Mouse (Mus musculus): ENCODE data around the gene Camsap1. TPM values are rescaled to one million over a fixed set of nuclear protein-coding genes. Genes with fewer than 3 reads are reported as not detected.

Gene Camsap1
- 3.1 and 3.3 TPM in 2 replicates for polyA plus RNA-seq (2015; fragmentation: Nextera tagmentation; extraction: Ambion mirVana)

DNA sequence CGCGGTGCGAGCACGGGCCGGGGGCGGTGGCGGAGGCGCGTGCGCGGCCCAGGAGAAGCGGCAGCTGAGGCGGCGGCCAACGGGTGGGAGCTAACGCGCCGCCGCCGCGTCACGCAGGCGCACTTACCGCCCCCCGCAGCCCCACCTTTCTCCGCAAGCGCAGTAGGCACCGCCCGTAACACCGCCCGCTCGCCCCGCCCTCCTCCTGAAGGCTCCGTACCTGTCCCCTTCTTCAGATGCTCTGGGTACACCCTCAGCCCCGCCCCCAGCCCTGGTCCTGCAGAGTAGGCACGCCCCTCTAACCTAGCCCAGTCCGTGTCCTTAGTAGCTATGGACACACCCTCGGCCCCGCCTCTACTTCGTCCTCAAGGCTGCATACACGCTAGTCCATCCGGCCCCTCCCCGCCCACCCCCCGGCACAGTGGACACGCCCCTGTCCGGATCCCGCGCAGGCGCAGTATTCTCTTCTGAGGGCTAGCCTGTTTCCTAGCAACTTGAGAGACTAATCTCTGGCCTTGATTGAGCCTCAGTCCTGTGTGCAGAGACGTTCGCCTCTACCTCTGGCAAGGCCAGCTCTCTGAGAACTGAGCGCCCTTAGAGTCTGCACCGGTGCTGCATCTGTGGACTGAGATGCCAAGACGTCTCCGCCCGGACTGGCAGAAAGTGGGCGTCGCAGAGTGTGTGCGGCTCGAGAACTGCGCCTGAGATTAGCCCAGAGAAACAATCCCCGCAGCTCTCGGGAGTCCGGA is at the start of gene Camsap1:
Gene Camsap1, minus strand, starts transcription at position 124 of the 749 bp plus-strand sequence.
- no peak for TF ChIP-seq CTCF (IDR thresholded peaks at IDR 0.05; ENCODE audit: low read depth)
- TF ChIP-seq EP300 (IDR thresholded peaks at IDR 0.05; ENCODE audit: low read depth): no peak
- WGBS (ENCODE audit: insufficient replicate concordance): under 1% methylated on average over 37 of the region's 64 CpGs

DNA sequence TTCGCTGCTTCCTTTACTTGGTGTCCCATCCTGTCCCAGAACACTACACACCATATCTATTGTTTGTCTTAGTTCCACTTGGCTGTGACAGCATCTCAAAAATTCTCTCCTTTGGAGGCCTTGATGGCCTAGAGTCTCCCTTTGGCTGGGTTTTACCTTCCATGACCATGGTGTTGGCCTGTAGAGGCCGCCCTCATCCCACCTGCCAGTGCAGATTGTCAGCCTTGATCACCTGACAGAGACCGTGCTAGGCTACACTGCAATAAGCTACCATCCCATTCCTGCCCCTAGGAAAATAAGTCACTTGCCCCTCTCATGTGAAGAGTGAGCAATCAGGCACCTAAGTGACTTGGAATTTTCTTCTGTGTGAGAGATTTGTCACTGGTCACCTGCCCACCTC is 47.2 kb upstream of the Camsap1 start:
- 44% methylated on average over 3 of the region's 3 CpGs for whole genome bisulfite sequencing (ENCODE audit: insufficient replicate concordance)
- H3K27ac ChIP-seq (ENCODE audit: low read depth): no peak overlapping the region
- no peaks in the 10 kb centered on the region for H3K27me3 ChIP-seq (ENCODE audit: insufficient read depth, low read length)
- H3K4me2 ChIP-seq (ENCODE audit: low read depth, low read length): no peak overlapping the region
- H3K36me3 ChIP-seq (replicated peaks; ENCODE audit: insufficient read depth, low read length): no peaks in the 10 kb centered on the region
- DNase-seq (no peak), ATAC-seq (no peak)
- TF ChIP-seq EP300 (IDR thresholded peaks at IDR 0.05; ENCODE audit: low read depth) (no peak), CTCF (IDR thresholded peaks at IDR 0.05; ENCODE audit: low read depth) (peak; percentile 60)
- H3K4me3 ChIP-seq (ENCODE audit: low read depth, low read length): no peak overlapping the region
- H3K9ac ChIP-seq (replicated peaks): no peak overlapping the region
- H3K4me1 ChIP-seq (ENCODE audit: insufficient read depth): no peaks in the 10 kb centered on the region
- no peaks in the 10 kb centered on the region for H3K9me3 ChIP-seq (ENCODE audit: low read length)

More for the DNA sequence above, at the start of gene Camsap1:
- Histone ChIP-seq H3K4me3 (ENCODE audit: low read depth, low read length) (peak within 1 kb of the TSS; percentile 69), H3K4me2 (ENCODE audit: low read depth, low read length) (peak within 1 kb of the TSS; percentile 94), H3K4me1 (ENCODE audit: insufficient read depth) (peaks cover 15% of the 10 kb centered on the region), H3K36me3 (replicated peaks; ENCODE audit: insufficient read depth, low read length) (no peaks in the 10 kb centered on the region), H3K27me3 (ENCODE audit: insufficient read depth, low read length) (no peaks in the 10 kb centered on the region), H3K27ac (ENCODE audit: low read depth) (peak within 1 kb of the TSS; percentile 78), H3K9ac (replicated peaks) (peak within 1 kb of the TSS; percentile 79), H3K9me3 (ENCODE audit: low read length) (no peaks in the 10 kb centered on the region)
- ATAC-seq (peak; percentile 98), DNase-seq (peak; percentile 100)

GRCm38 (mm10) chr2:26024138-26025075 is 41.3 kb upstream of the Camsap1 start:
- H3K9me3 ChIP-seq (ENCODE audit: low read length): no peaks in the 10 kb centered on the region
- H3K27me3 ChIP-seq (ENCODE audit: insufficient read depth, low read length): no peaks in the 10 kb centered on the region
- no peak overlapping the region for H3K4me3 ChIP-seq (ENCODE audit: low read depth, low read length)
- H3K36me3 ChIP-seq (replicated peaks; ENCODE audit: insufficient read depth, low read length): no peaks in the 10 kb centered on the region
- ATAC-seq (no peak), DNase-seq (peak; percentile 56)
- WGBS (ENCODE audit: insufficient replicate concordance): 36% methylated on average over 4 of the region's 4 CpGs
- no peak overlapping the region for H3K9ac ChIP-seq (replicated peaks)
- peaks cover 11% of the 10 kb centered on the region for H3K4me1 ChIP-seq (ENCODE audit: insufficient read depth)
- H3K27ac ChIP-seq (ENCODE audit: low read depth): peak overlapping the region; percentile 11; the same call in 1 of the 2 replicates
- TF ChIP-seq EP300 (IDR thresholded peaks at IDR 0.05; ENCODE audit: low read depth) (no peak), CTCF (IDR thresholded peaks at IDR 0.05; ENCODE audit: low read depth) (peak; percentile 96)
- no peak overlapping the region for H3K4me2 ChIP-seq (ENCODE audit: low read depth, low read length)

GRCm38 (mm10) chr2:26022626-26023025 is 39.5 kb upstream of the Camsap1 start:
- WGBS (ENCODE audit: insufficient replicate concordance): 91% methylated on average over 1 of the region's 1 CpGs
- H3K4me3 ChIP-seq (ENCODE audit: low read depth, low read length): no peak overlapping the region
- TF ChIP-seq EP300 (IDR thresholded peaks at IDR 0.05; ENCODE audit: low read depth) (no peak), CTCF (IDR thresholded peaks at IDR 0.05; ENCODE audit: low read depth) (no peak)
- no peak overlapping the region for H3K9ac ChIP-seq (replicated peaks)
- no peak for ATAC-seq
- 0 out of 2 replicates have a peak overlapping the region, but pooled peaks have one; percentile 2 for H3K27ac ChIP-seq (ENCODE audit: low read depth)
- H3K9me3 ChIP-seq (ENCODE audit: low read length): no peaks in the 10 kb centered on the region
- no peak for DNase-seq
- no peak overlapping the region for H3K4me2 ChIP-seq (ENCODE audit: low read depth, low read length)
- H3K36me3 ChIP-seq (replicated peaks; ENCODE audit: insufficient read depth, low read length): 0 out of 2 replicates have a peak, but pooled peaks cover 2% of the 10 kb centered on the region
- H3K27me3 ChIP-seq (ENCODE audit: insufficient read depth, low read length): no peaks in the 10 kb centered on the region
- peaks cover 14% of the 10 kb centered on the region for H3K4me1 ChIP-seq (ENCODE audit: insufficient read depth)

DNA sequence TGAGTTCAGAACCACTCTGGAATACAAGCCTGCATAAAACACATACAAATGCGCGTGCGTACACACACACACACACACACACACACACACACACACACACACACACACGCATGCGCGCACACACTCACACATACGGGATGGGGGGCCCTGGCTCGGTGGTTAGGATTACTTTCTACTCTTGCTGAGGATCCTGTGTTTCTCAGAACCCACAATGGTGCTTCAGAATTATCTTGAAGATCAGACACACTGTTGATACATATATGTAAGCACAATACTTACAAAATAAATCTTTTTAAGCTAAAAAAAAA is 39.1 kb upstream of the Camsap1 start:
- Histone ChIP-seq H3K9me3 (ENCODE audit: low read length) (no peaks in the 10 kb centered on the region), H3K4me1 (ENCODE audit: insufficient read depth) (peaks cover 16% of the 10 kb centered on the region), H3K27ac (ENCODE audit: low read depth) (peak overlapping the region; percentile 94), H3K4me2 (ENCODE audit: low read depth, low read length) (peak overlapping the region; percentile 89), H3K36me3 (replicated peaks; ENCODE audit: insufficient read depth, low read length) (peaks cover 2% of the 10 kb centered on the region; the same call in 1 of the 2 replicates), H3K27me3 (ENCODE audit: insufficient read depth, low read length) (no peaks in the 10 kb centered on the region), H3K4me3 (ENCODE audit: low read depth, low read length) (peak overlapping the region; percentile 90), H3K9ac (replicated peaks) (no peak overlapping the region)
- DNase-seq (no peak), ATAC-seq (no peak)
- WGBS (ENCODE audit: insufficient replicate concordance): 81% methylated on average over 8 of the region's 8 CpGs
- TF ChIP-seq EP300 (IDR thresholded peaks at IDR 0.05; ENCODE audit: low read depth) (no peak), CTCF (IDR thresholded peaks at IDR 0.05; ENCODE audit: low read depth) (no peak)

Data from liver, postnatal 0 days (tissue).